8 mouse cellular contexts compared by ENCODE assay signal in genomic region chr5:28037172-28037591, GRCm38 (mm10). TPM values are rescaled to one million over a fixed set of nuclear protein-coding genes. Genes with fewer than 3 reads are reported as not detected.
DNase-seq lines count a peak whose midpoint lies in the region; ATAC-seq and TF ChIP-seq lines count a peak whose summit lies in the region.

No protein-coding gene starts in this region.

- H3K27ac ChIP-seq in heart, embryonic 15.5 days = peak overlapping the region; percentile 73
- peak overlapping the region; percentile 75 for H3K27ac ChIP-seq in liver, postnatal 0 days (ENCODE audit: low read depth)
- no peak overlapping the region for H3K27ac ChIP-seq in neural tube, embryonic 15.5 days (replicated peaks)

- no peaks in the 10 kb centered on the region for H3K9me3 ChIP-seq in heart, embryonic 15.5 days (replicated peaks)
- H3K9me3 ChIP-seq in liver, postnatal 0 days (ENCODE audit: low read length) = no peaks in the 10 kb centered on the region
- no peaks in the 10 kb centered on the region for H3K9me3 ChIP-seq in neural tube, embryonic 15.5 days (replicated peaks)

- H3K9ac ChIP-seq in heart, embryonic 15.5 days = no peak overlapping the region
- H3K9ac ChIP-seq in liver, postnatal 0 days (replicated peaks) = no peak overlapping the region; the same call in 1 of the 2 replicates
- no peak overlapping the region for H3K9ac ChIP-seq in neural tube, embryonic 15.5 days (replicated peaks)

- intact Hi-C loops in left cerebral cortex, postnatal 25 days (cut with DNase I) = no loop called here

- peaks cover 23% of the 10 kb centered on the region for H3K4me1 ChIP-seq in heart, embryonic 15.5 days (replicated peaks)
- H3K4me1 ChIP-seq in liver, postnatal 0 days (ENCODE audit: insufficient read depth) = peaks cover 24% of the 10 kb centered on the region
- H3K4me1 ChIP-seq in neural tube, embryonic 15.5 days = no peaks in the 10 kb centered on the region

- no peak overlapping the region for H3K4me3 ChIP-seq in heart, embryonic 15.5 days
- no peak overlapping the region for H3K4me3 ChIP-seq in liver, postnatal 0 days (ENCODE audit: low read depth, low read length)
- H3K4me3 ChIP-seq in neural tube, embryonic 15.5 days (replicated peaks) = no peak overlapping the region

- TF ChIP-seq CTCF in liver, postnatal 0 days (IDR thresholded peaks at IDR 0.05; ENCODE audit: low read depth) = no peak

- H3K36me3 ChIP-seq in heart, embryonic 15.5 days = no peaks in the 10 kb centered on the region
- H3K36me3 ChIP-seq in liver, postnatal 0 days (replicated peaks; ENCODE audit: insufficient read depth, low read length) = no peaks in the 10 kb centered on the region
- H3K36me3 ChIP-seq in neural tube, embryonic 15.5 days = no peaks in the 10 kb centered on the region

- WGBS in heart, embryonic 15.5 days = 7% methylated on average over 3 of the region's 3 CpGs
- 14% methylated on average over 3 of the region's 3 CpGs for WGBS in liver, postnatal 0 days (ENCODE audit: insufficient replicate concordance)
- 31% methylated on average over 3 of the region's 3 CpGs for WGBS in neural tube, embryonic 15.5 days

- H3K4me2 ChIP-seq in heart, embryonic 15.5 days = peak overlapping the region; percentile 22
- no peak overlapping the region for H3K4me2 ChIP-seq in liver, postnatal 0 days (ENCODE audit: low read depth, low read length)
- no peak overlapping the region for H3K4me2 ChIP-seq in neural tube, embryonic 15.5 days

- no peaks in the 10 kb centered on the region for H3K27me3 ChIP-seq in heart, embryonic 15.5 days
- no peaks in the 10 kb centered on the region for H3K27me3 ChIP-seq in liver, postnatal 0 days (ENCODE audit: insufficient read depth, low read length)
- H3K27me3 ChIP-seq in neural tube, embryonic 15.5 days (replicated peaks) = no peaks in the 10 kb centered on the region

- peak; percentile 65 for ATAC-seq in heart, embryonic 15.5 days (replicated peaks; ENCODE audit: insufficient number of reproducible peaks, insufficient read depth, low FRiP score, low read depth)
- peak; percentile 24; the same call in 1 of the 2 replicates for ATAC-seq in liver, postnatal 0 days
- ATAC-seq in neural tube, embryonic 15.5 days (ENCODE audit: low FRiP score) = no peak

- TF ChIP-seq EP300 in liver, postnatal 0 days (IDR thresholded peaks at IDR 0.05; ENCODE audit: low read depth) = no peak

- DNase-seq in Muller cell, postnatal 12 days (ENCODE audit: inconsistent ontology term) = peak; percentile 75
- DNase-seq in brain, adult 2 months (ENCODE audit: low read depth, low spot score) = peak; percentile 22
- no peak for DNase-seq in liver, postnatal 0 days
- DNase-seq in testis, postnatal 14 days (ENCODE audit: low spot score) = no peak
- DNase-seq in layer of hippocampus, adult 11-12 months (ENCODE audit: low spot score) = no peak
- DNase-seq in left cerebral cortex, postnatal 25 days (ENCODE audit: low spot score in 2 of 2) = no peak

RNA-seq across cellular contexts. Expression of gene Insig1, which starts 34.0 kb away (rescaled TPM):
- polyA plus RNA-seq in heart, embryonic 15.5 days (2015; fragmentation: Nextera tagmentation; extraction: Ambion mirVana) = 23.3 and 30.7 TPM in 2 replicates
- 36.3 and 40.3 TPM in 2 replicates for polyA plus RNA-seq in liver, postnatal 0 days (2015; fragmentation: Nextera tagmentation; extraction: Ambion mirVana)
- 10 to 100 TPM; 68.1 to 74.9 TPM for total RNA-seq in left cerebral cortex, postnatal 25 days (2021)
- polyA plus RNA-seq in neural tube, embryonic 15.5 days (2015; fragmentation: Nextera tagmentation; extraction: Ambion mirVana) = 62.8 and 71.6 TPM in 2 replicates

Comparison
In these comparisons a context has a peak if more than half of its experiments do, and no peak if none do; other contexts are left out.
1. DNase-seq: peak in Muller cell, postnatal 12 days (single experiment) and brain, adult 2 months (single experiment); none in liver, postnatal 0 days (single experiment), testis, postnatal 14 days (single experiment), layer of hippocampus, adult 11-12 months (single experiment) and left cerebral cortex, postnatal 25 days (0 of 2).